Mouse (Mus musculus): ENCODE measurements around the gene Rpl36.
"Not testable (repeated sequence)": the region's sequence is repeated elsewhere in the genome, so short reads cannot be mapped to it uniquely, and the experiment has no call there.

Rpl36 gene

GRCm38 (mm10) chr17:56608699-56609098 lies 4.5 kb upstream of the Rpl36 start:
- in situ Hi-C loops (cut with MboI, MseI) = no loop called here

- in situ Hi-C loops (cut with MboI, MseI) = no loop called here
These were observed 3.6 kb upstream of the Rpl36 start, which contains the start of gene 2410015M20Rik for GRCm38 (mm10) chr17:56609452-56610171. Gene 2410015M20Rik, minus strand, starts transcription at chr17:56609771.

DNA sequence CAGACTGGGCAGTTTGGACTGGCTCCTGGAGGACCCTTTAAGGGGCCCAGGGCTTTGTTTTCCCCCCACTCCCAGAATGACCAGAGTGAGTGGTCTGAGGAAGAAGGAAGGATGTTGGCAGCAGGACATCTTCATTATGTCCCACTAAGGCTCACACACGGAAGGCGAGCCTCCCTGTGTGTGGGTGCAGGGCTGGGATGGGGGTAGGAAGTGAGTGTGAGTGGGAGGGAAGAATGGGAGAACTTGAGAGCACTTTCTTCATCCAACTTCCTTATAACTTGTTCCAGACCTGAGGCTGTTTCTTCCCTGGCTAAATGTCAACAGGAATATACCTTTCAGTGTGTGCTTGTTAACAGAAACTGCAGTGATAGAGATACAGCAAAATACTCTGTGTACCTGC lies 1.9 kb upstream of the Rpl36 start:
- in situ Hi-C loops (cut with MboI, MseI) = no loop called here

DNA sequence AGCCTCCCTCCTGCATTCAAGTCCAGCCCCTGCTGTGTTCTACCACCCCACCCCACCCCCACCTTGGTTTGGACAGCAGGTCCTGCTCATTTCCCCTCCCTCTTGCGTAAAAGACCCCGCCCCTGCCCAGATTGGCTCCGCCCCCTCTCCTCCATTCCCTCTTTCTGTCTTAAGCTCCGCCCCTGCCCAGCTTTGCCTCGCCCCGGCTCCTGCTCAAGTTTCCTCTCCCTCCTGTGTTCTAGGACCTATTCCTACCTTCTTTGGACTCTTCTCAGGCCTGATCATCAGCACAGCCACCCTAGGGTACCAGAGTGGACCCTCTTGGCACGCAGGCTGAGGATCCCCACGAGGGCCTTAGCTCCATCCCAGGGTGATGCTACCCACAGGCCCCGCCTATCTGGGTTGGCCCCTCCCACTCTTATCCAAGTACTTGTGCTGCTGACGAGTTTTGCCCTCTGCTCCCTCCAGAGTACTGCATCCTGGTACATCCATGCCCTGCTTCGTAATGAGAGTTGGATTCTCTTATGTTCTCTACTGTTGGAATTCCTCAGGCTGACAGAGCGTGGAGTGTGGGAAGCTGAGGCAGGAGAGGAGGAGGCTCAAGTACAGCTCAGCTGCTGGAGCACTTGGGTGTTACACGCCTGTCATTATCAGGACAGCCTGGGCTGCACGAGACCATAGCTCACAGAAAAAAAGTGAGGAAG lies 1.2 kb upstream of the Rpl36 start:
- in situ Hi-C loops (cut with MboI, MseI) = no loop called here

- in situ Hi-C loops (cut with MboI, MseI) = not testable (repeated sequence)
These were observed 664 bp upstream of the Rpl36 start for GRCm38 (mm10) chr17:56612565-56612939.

GRCm38 (mm10) chr17:56613893-56614292 lies 677 bp downstream of the Rpl36 start:
- in situ Hi-C loops (cut with MboI, MseI) = not testable (repeated sequence)

- in situ Hi-C loops (cut with MboI, MseI) = loop anchor here (5.0 kb wide), 1 partner anchor 53 kb away; no protein-coding TSS in a partner anchor
These were observed 1.3 kb downstream of the Rpl36 start for GRCm38 (mm10) chr17:56614391-56615135.

DNA sequence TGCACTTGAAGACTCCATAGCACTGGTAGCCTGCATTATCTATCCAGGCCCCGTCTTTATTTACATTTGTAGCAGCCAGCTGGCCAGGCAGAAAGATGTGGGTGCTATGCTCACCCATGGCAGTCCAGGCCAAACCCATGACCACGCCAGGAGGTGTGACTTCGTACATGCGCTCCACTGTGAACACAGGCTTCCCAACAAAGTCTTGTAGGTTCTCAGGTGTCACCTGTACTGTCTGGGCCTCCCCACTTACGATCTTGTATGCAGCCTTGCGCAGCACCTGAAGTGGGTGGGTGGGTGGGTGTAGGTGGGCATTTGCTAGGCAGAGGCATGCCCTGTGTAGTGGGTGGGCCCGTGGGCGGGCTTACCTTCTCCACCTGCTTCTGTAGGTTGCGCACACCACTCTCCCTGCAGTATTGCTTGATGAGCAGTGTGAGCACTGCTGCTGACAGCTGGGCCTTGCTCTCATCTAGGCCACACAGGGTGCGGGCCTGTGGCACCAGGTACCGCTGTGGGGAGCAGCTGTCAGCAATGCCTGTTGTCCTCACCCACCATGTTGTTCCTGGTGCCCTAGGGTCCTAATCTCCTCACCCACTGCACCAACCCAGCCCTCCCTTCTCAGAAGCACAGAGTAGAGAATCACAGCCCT lies 2.0 kb downstream of the Rpl36 start:
- in situ Hi-C loops (cut with MboI, MseI) = loop anchor here (5.0 kb wide), 1 partner anchor 52 kb away; no protein-coding TSS in a partner anchor

- in situ Hi-C loops (cut with MboI, MseI) = loop anchor here (5.0 kb wide), 1 partner anchor 52 kb away; no protein-coding TSS in a partner anchor
These were observed 2.6 kb downstream of the Rpl36 start for GRCm38 (mm10) chr17:56615792-56616191.

DNA sequence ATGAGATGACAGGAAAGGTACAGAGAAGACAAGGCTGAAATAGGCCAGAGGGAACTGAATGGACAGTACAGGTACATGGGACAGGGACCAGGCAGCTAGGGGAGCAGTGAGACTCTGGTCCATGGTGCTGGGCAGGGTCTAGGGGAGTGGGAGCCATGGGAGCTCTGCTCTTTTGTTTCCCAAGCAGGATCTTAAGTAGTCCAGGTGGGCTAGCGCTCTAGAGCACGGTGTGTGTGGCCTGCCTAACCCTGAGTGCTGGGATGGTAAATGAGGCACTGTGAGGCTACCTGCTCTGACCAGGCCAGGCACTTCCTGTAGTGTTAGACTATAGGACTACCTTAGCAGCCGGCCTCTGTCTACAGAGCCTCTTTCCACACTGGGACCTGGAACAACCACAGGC lies 3.5 kb downstream of the Rpl36 start:
- in situ Hi-C loops (cut with MboI, MseI) = loop anchor here (5.0 kb wide), 1 partner anchor 51 kb away; no protein-coding TSS in a partner anchor

- in situ Hi-C loops (cut with MboI, MseI) = loop anchor here (5.0 kb wide), 1 partner anchor 50 kb away; no protein-coding TSS in a partner anchor
These were observed 4.4 kb downstream of the Rpl36 start for GRCm38 (mm10) chr17:56617628-56618027.

- in situ Hi-C loops (cut with MboI, MseI) = no loop called here
These were observed 12.3 kb downstream of the Rpl36 start for GRCm38 (mm10) chr17:56625495-56625894.

DNA sequence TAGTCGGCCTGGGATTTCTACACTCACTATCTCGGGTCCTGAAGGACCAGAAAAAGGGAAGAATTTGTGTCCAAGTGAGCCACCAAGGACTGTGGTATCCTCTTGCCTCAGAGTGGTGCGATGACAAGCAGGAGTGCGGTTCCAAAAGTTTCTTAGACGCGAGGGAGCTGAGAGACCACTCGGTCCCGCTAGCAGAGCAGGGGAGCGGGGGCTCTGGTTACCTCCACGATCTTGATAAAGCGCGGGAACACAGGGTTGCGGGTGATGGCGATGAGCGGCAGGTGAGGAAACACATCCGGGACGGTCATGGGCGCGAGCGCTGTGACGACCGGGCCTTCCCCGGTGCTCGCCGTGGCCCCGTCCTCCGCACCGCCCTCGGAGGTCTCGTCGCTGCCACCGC lies 13.0 kb downstream of the Rpl36 start:
- in situ Hi-C loops (cut with MboI, MseI) = no loop called here

- in situ Hi-C loops (cut with MboI, MseI) = no loop called here
These were observed 13.7 kb downstream of the Rpl36 start, which contains the start of gene Lonp1 for GRCm38 (mm10) chr17:56626754-56627470. Gene Lonp1, minus strand, starts transcription at chr17:56626887.

DNA sequence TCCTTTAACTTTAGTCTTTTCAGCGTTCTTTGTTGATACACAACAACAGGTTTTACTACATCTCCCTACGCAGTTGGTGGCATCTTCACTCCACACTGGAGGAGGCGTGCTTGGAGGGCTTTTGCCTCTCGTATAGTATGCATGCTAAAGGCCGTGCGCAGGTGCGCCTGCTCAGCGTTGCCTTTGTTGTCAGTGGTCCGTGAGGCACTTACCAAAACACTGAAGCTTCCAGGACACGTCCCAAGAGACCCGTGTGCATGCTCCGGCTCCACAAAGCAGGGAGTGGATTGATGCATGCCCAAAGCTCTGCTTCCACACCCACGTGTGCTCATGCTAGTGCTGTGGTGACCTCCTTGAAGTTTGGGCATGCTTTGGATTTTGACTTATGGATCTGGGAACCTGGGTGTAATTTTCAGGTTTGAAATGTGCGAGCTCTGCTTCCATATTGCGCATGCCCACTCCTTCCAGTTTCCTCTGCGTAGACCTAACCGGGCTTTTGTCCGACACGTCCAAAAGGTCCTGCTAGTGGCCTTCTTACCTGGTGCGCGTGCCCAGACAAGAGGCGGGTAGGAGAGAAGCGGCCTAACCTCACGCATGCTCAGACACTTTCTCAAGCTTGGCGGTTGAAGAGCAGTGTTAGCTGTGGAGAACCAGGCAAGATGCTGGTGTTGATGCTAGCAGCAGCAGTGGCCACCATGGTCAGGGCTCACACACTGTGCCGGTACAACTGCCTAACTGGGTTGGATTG lies 14.5 kb downstream of the Rpl36 start, which contains the start of gene Catsperd:
Catsperd (plus strand) TSS at position 614 of the 748 bp plus-strand sequence.
- in situ Hi-C loops (cut with MboI, MseI) = no loop called here

- in situ Hi-C loops (cut with MboI, MseI) = not testable (repeated sequence)
These were observed 16.9 kb downstream of the Rpl36 start for GRCm38 (mm10) chr17:56629800-56630781.

DNA sequence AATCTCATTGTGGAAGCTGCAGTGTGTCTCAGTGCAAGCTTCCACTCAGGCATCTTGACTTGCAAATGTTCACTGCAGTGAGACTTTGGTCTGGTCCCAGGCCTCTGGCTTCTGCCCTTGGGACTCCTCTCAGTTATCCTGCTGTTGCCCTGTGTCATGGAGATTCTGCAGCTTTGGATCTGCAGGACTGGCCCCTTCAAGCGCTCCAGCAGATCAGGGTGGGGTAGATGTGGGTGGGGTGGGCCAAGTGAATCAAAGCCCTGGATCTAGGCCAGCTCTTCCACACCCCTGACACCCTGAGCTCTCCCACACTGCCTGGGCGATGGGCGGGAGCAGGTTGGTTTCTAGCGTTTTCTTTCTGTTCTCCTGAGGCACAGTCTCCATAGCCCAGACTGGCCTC lies 18.6 kb downstream of the Rpl36 start:
- in situ Hi-C loops (cut with MboI, MseI) = no loop called here

- in situ Hi-C loops (cut with MboI, MseI) = no loop called here
These were observed 20.8 kb downstream of the Rpl36 start for GRCm38 (mm10) chr17:56634023-56634422.

- in situ Hi-C loops (cut with MboI, MseI) = no loop called here
These were observed 30.0 kb downstream of the Rpl36 start for GRCm38 (mm10) chr17:56643237-56643636.

All from regulatory T cell (primary cell).